Mouse (Mus musculus) bone marrow, adult 2 months (tissue): ENCODE results near the gene Fntb. TPM values are rescaled to one million over a fixed set of nuclear protein-coding genes. Genes with fewer than 3 reads are reported as not detected.
A peak's percentile ranks its signal among the peaks of the same experiment; 100 is the strongest.

ENCODE experiments used
- H3K27ac ChIP-seq: fragments of 200-500 bp; 2 replicates; pipeline ENCODE4 v1.5.1; 2012; ENCODE audit warnings: low read depth, mild to moderate bottlenecking, control low read depth, inconsistent platforms, low read length; ENCODE audit not compliant: control insufficient read depth, poor library complexity, insufficient read depth
- H3K4me1 ChIP-seq: fragments of 200-500 bp; 2 replicates; pipeline ENCODE4 v1.6.1; 2011; ENCODE audit warnings: low read length; ENCODE audit not compliant: control insufficient read depth, insufficient read depth
- H3K4me3 ChIP-seq: fragments of 200-500 bp; replicated peaks from 2 replicates; pipeline ENCODE3; 2011; ENCODE audit warnings: mild to moderate bottlenecking, low read depth, low read length, control low read depth; ENCODE audit not compliant: control insufficient read depth
- CTCF ChIP-seq: fragments of 200-500 bp; IDR thresholded peaks from 2 replicates; pipeline ENCODE4 v1.5.1; 2011; ENCODE audit warnings: low read length, control low read depth; ENCODE audit not compliant: control insufficient read depth, insufficient read depth
- POLR2A ChIP-seq: fragments of 200-500 bp; IDR thresholded peaks from 2 replicates; pipeline ENCODE4 v1.6.1; 2011; ENCODE audit warnings: low read depth, mild to moderate bottlenecking, control low read depth, low read length, borderline replicate concordance; ENCODE audit not compliant: control insufficient read depth
- WGBS: fragments of 180-500 bp; shearing (Covaris S2); methylation state at CpG from one replicate; pipeline ENCODE4 v1.1.7; 2018; 5-methylcytosine and 5-hydroxymethylcytosine counted together
- polyA plus RNA-seq: library from polyadenylated mRNA; stranded (reverse); fragments of >200 nt; gene quantifications from 2 replicates; pipeline ENCODE4 v1.2.4, GENCODE M21; 2011; ENCODE audit warnings: low replicate concordance; ENCODE audit not compliant: missing spikeins, insufficient read depth, insufficient read length

Gene Fntb
- polyA plus RNA-seq, 1 experiment: 15.7 TPM

- H3K4me1 ChIP-seq: no peaks in the 10 kb centered on the region
- TF ChIP-seq POLR2A (no peak), CTCF (no peak)
- H3K4me3 ChIP-seq: peak overlapping the region; percentile 83
- peak overlapping the region; percentile 88 for H3K27ac ChIP-seq
- WGBS: 64% methylated on average over 5 of the region's 5 CpGs
Observed at GRCm38 (mm10) chr12:76909218-76909617, 143.8 kb downstream of the Fntb start.

- no peaks in the 10 kb centered on the region for H3K4me1 ChIP-seq
- H3K27ac ChIP-seq: peak overlapping the region; percentile 88
- peak overlapping the region; percentile 89 for H3K4me3 ChIP-seq
- 75% methylated on average over 11 of the region's 11 CpGs for WGBS
- TF ChIP-seq CTCF (no peak), POLR2A (peak; percentile 23; the same call in 1 of the 2 replicates)
Observed at GRCm38 (mm10) chr12:76910258-76910940, 145.0 kb downstream of the Fntb start.

- H3K4me3 ChIP-seq: peak overlapping the region; percentile 4
- 91% methylated on average over 16 of the region's 16 CpGs for whole genome bisulfite sequencing
- no peak overlapping the region for H3K27ac ChIP-seq
- H3K4me1 ChIP-seq: no peaks in the 10 kb centered on the region
- TF ChIP-seq CTCF (no peak), POLR2A (no peak)
Observed at GRCm38 (mm10) chr12:76911171-76911726, 145.9 kb downstream of the Fntb start.

GRCm38 (mm10) chr12:76912193-76912592, 146.8 kb downstream of the Fntb start:
- WGBS: 72% methylated on average over 9 of the region's 9 CpGs
- Histone ChIP-seq H3K27ac (peak overlapping the region; percentile 62), H3K4me3 (peak overlapping the region; percentile 29), H3K4me1 (no peaks in the 10 kb centered on the region; the same call in 1 of the 2 replicates)
- no peak for TF ChIP-seq POLR2A
- TF ChIP-seq CTCF: no peak

- Histone ChIP-seq H3K27ac (no peak overlapping the region), H3K4me1 (peaks cover 2% of the 10 kb centered on the region), H3K4me3 (no peak overlapping the region)
- no peak for TF ChIP-seq CTCF
- TF ChIP-seq POLR2A: no peak
- 94% methylated on average over 11 of the region's 11 CpGs for WGBS
Observed at GRCm38 (mm10) chr12:76916163-76916562, 150.8 kb downstream of the Fntb start.

GRCm38 (mm10) chr12:76918113-76918512, 152.7 kb downstream of the Fntb start:
- no peak for TF ChIP-seq POLR2A
- TF ChIP-seq CTCF: no peak
- Histone ChIP-seq H3K4me1 (peaks cover 2% of the 10 kb centered on the region), H3K4me3 (no peak overlapping the region), H3K27ac (no peak overlapping the region)
- 66% methylated on average over 6 of the region's 6 CpGs for WGBS

- H3K27ac ChIP-seq: no peak overlapping the region; the same call in 1 of the 2 replicates
- WGBS: 83% methylated on average over 3 of the region's 3 CpGs
Observed at GRCm38 (mm10) chr12:76918855-76919254, 153.5 kb downstream of the Fntb start.

GRCm38 (mm10) chr12:76920398-76920797, 155.0 kb downstream of the Fntb start:
- Histone ChIP-seq H3K27ac (no peak overlapping the region), H3K4me3 (no peak overlapping the region), H3K4me1 (peaks cover 2% of the 10 kb centered on the region)
- TF ChIP-seq POLR2A: no peak
- no peak for TF ChIP-seq CTCF
- WGBS: 84% methylated on average over 6 of the region's 6 CpGs

More at GRCm38 (mm10) chr12:76918855-76919254, 153.5 kb downstream of the Fntb start:
- Histone ChIP-seq H3K4me3 (no peak overlapping the region), H3K4me1 (peaks cover 2% of the 10 kb centered on the region)
- TF ChIP-seq POLR2A: no peak
- no peak for TF ChIP-seq CTCF
